Mouse (Mus musculus): Measurements from ENCODE around the gene Krtap24-1. TPM values are rescaled to one million over a fixed set of nuclear protein-coding genes. Genes with fewer than 3 reads are reported as not detected.

Krtap24-1 gene
- polyA plus RNA-seq, 1 experiment = not detected

- no peak within 1 kb of the TSS for H3K4me3 ChIP-seq (ENCODE audit: insufficient read depth, low read depth, low read length)
- no peak within 1 kb of the TSS for H3K27ac ChIP-seq (ENCODE audit: insufficient read depth, low read depth, low read length)
- WGBS = 97% methylated on average over 4 of the region's 4 CpGs
- TF ChIP-seq CTCF (IDR thresholded peaks at IDR 0.05; ENCODE audit: insufficient read depth, low read depth, low read length) = no peak
- TF ChIP-seq POLR2A (IDR thresholded peaks at IDR 0.05; ENCODE audit: insufficient read depth, low read depth, low read length) = no peak
- no peaks in the 10 kb centered on the region for H3K4me1 ChIP-seq (ENCODE audit: control insufficient read depth, insufficient read depth, low read length)
These were observed 15.5 kb upstream of the Krtap24-1 start, which contains the start of gene 2310079G19Rik for GRCm38 (mm10) chr16:88627566-88627965. Gene 2310079G19Rik, minus strand, starts transcription at chr16:88627666.

GRCm38 (mm10) chr16:88612712-88613111 is 633 bp upstream of the Krtap24-1 start:
- WGBS = 81% methylated on average over 4 of the region's 4 CpGs
- no peaks in the 10 kb centered on the region for H3K4me1 ChIP-seq (ENCODE audit: control insufficient read depth, insufficient read depth, low read length)
- TF ChIP-seq POLR2A (IDR thresholded peaks at IDR 0.05; ENCODE audit: insufficient read depth, low read depth, low read length) (no peak), CTCF (IDR thresholded peaks at IDR 0.05; ENCODE audit: insufficient read depth, low read depth, low read length) (no peak)
- no peak overlapping the region for H3K4me3 ChIP-seq (ENCODE audit: insufficient read depth, low read depth, low read length)
- no peak overlapping the region for H3K27ac ChIP-seq (ENCODE audit: insufficient read depth, low read depth, low read length)

GRCm38 (mm10) chr16:88604570-88604969 is 7.5 kb downstream of the Krtap24-1 start:
- Histone ChIP-seq H3K4me1 (ENCODE audit: control insufficient read depth, insufficient read depth, low read length) (no peaks in the 10 kb centered on the region), H3K4me3 (ENCODE audit: insufficient read depth, low read depth, low read length) (no peak overlapping the region), H3K27ac (ENCODE audit: insufficient read depth, low read depth, low read length) (no peak overlapping the region)
- 86% methylated on average over 6 of the region's 6 CpGs for WGBS
- no peak for TF ChIP-seq POLR2A (IDR thresholded peaks at IDR 0.05; ENCODE audit: insufficient read depth, low read depth, low read length)
- TF ChIP-seq CTCF (IDR thresholded peaks at IDR 0.05; ENCODE audit: insufficient read depth, low read depth, low read length) = no peak

- 73% methylated on average over 1 of the region's 1 CpGs for WGBS
- Histone ChIP-seq H3K4me1 (ENCODE audit: control insufficient read depth, insufficient read depth, low read length) (no peaks in the 10 kb centered on the region), H3K4me3 (ENCODE audit: insufficient read depth, low read depth, low read length) (no peak overlapping the region), H3K27ac (ENCODE audit: insufficient read depth, low read depth, low read length) (no peak overlapping the region)
- TF ChIP-seq CTCF (IDR thresholded peaks at IDR 0.05; ENCODE audit: insufficient read depth, low read depth, low read length) = no peak
- TF ChIP-seq POLR2A (IDR thresholded peaks at IDR 0.05; ENCODE audit: insufficient read depth, low read depth, low read length) = no peak
These were observed 9.6 kb downstream of the Krtap24-1 start for GRCm38 (mm10) chr16:88602464-88602863.

GRCm38 (mm10) chr16:88600303-88600702 is 11.8 kb downstream of the Krtap24-1 start:
- H3K27ac ChIP-seq (ENCODE audit: insufficient read depth, low read depth, low read length) = no peak overlapping the region
- 78% methylated on average over 8 of the region's 8 CpGs for WGBS
- TF ChIP-seq CTCF (IDR thresholded peaks at IDR 0.05; ENCODE audit: insufficient read depth, low read depth, low read length) = no peak
- no peak for TF ChIP-seq POLR2A (IDR thresholded peaks at IDR 0.05; ENCODE audit: insufficient read depth, low read depth, low read length)
- no peaks in the 10 kb centered on the region for H3K4me1 ChIP-seq (ENCODE audit: control insufficient read depth, insufficient read depth, low read length)
- H3K4me3 ChIP-seq (ENCODE audit: insufficient read depth, low read depth, low read length) = no peak overlapping the region

GRCm38 (mm10) chr16:88599504-88600237 is 12.4 kb downstream of the Krtap24-1 start:
- WGBS = 66% methylated on average over 16 of the region's 16 CpGs
- Histone ChIP-seq H3K4me1 (ENCODE audit: control insufficient read depth, insufficient read depth, low read length) (no peaks in the 10 kb centered on the region), H3K4me3 (ENCODE audit: insufficient read depth, low read depth, low read length) (no peak overlapping the region), H3K27ac (ENCODE audit: insufficient read depth, low read depth, low read length) (no peak overlapping the region)
- TF ChIP-seq POLR2A (IDR thresholded peaks at IDR 0.05; ENCODE audit: insufficient read depth, low read depth, low read length) (no peak), CTCF (IDR thresholded peaks at IDR 0.05; ENCODE audit: insufficient read depth, low read depth, low read length) (no peak)

- no peak overlapping the region for H3K4me3 ChIP-seq (ENCODE audit: insufficient read depth, low read depth, low read length)
- H3K27ac ChIP-seq (ENCODE audit: insufficient read depth, low read depth, low read length) = no peak overlapping the region
- no peaks in the 10 kb centered on the region for H3K4me1 ChIP-seq (ENCODE audit: control insufficient read depth, insufficient read depth, low read length)
- TF ChIP-seq POLR2A (IDR thresholded peaks at IDR 0.05; ENCODE audit: insufficient read depth, low read depth, low read length) (no peak), CTCF (IDR thresholded peaks at IDR 0.05; ENCODE audit: insufficient read depth, low read depth, low read length) (no peak)
These were observed 19.3 kb downstream of the Krtap24-1 start for GRCm38 (mm10) chr16:88592758-88593157.

GRCm38 (mm10) chr16:88583338-88583737 is 28.7 kb downstream of the Krtap24-1 start:
- H3K4me1 ChIP-seq (ENCODE audit: control insufficient read depth, insufficient read depth, low read length) = no peaks in the 10 kb centered on the region
- 96% methylated on average over 9 of the region's 9 CpGs for WGBS
- H3K4me3 ChIP-seq (ENCODE audit: insufficient read depth, low read depth, low read length) = no peak overlapping the region
- TF ChIP-seq CTCF (IDR thresholded peaks at IDR 0.05; ENCODE audit: insufficient read depth, low read depth, low read length) = no peak
- no peak for TF ChIP-seq POLR2A (IDR thresholded peaks at IDR 0.05; ENCODE audit: insufficient read depth, low read depth, low read length)
- H3K27ac ChIP-seq (ENCODE audit: insufficient read depth, low read depth, low read length) = no peak overlapping the region

GRCm38 (mm10) chr16:88575885-88576679 is 36.0 kb downstream of the Krtap24-1 start:
- TF ChIP-seq POLR2A (IDR thresholded peaks at IDR 0.05; ENCODE audit: insufficient read depth, low read depth, low read length) = no peak
- no peak for TF ChIP-seq CTCF (IDR thresholded peaks at IDR 0.05; ENCODE audit: insufficient read depth, low read depth, low read length)
- H3K4me3 ChIP-seq (ENCODE audit: insufficient read depth, low read depth, low read length) = no peak overlapping the region
- H3K4me1 ChIP-seq (ENCODE audit: control insufficient read depth, insufficient read depth, low read length) = no peaks in the 10 kb centered on the region
- H3K27ac ChIP-seq (ENCODE audit: insufficient read depth, low read depth, low read length) = no peak overlapping the region
- WGBS = 82% methylated on average over 4 of the region's 4 CpGs

Measured in olfactory bulb, adult 2 months (tissue).